Mouse (Mus musculus): ENCODE data around the gene Kdm4b. TPM values are rescaled to one million over a fixed set of nuclear protein-coding genes. Genes with fewer than 3 reads are reported as not detected.

The Kdm4b gene
- polyA plus RNA-seq, 1 experiment from 2014 or later = 28.9 TPM

- no peak overlapping the region for H3K4me2 ChIP-seq (replicated peaks; ENCODE audit: low read depth, low read length)
- peaks cover 62% of the 10 kb centered on the region for H3K36me3 ChIP-seq (ENCODE audit: control insufficient read depth, insufficient read depth, low read length)
- H3K27me3 ChIP-seq (ENCODE audit: control insufficient read depth, insufficient read depth, low read length) = no peaks in the 10 kb centered on the region
- H3K27ac ChIP-seq (ENCODE audit: low read length) = no peak overlapping the region
- H3K9ac ChIP-seq (replicated peaks; ENCODE audit: low read depth, low read length) = no peak overlapping the region
- H3K9me3 ChIP-seq (ENCODE audit: control insufficient read depth, low read depth, low read length) = no peaks in the 10 kb centered on the region
- ATAC-seq (ENCODE audit: insufficient number of reproducible peaks, insufficient read depth, low FRiP score, low read depth) = no peak
- no peaks in the 10 kb centered on the region for H3K4me1 ChIP-seq (ENCODE audit: control insufficient read depth, insufficient read depth, low read length)
- no peak overlapping the region for H3K4me3 ChIP-seq (ENCODE audit: low read depth, low read length)
- 92% methylated on average over 3 of the region's 3 CpGs for WGBS
These were observed 74.4 kb downstream of the Kdm4b start for GRCm38 (mm10) chr17:56400221-56400620.

DNA sequence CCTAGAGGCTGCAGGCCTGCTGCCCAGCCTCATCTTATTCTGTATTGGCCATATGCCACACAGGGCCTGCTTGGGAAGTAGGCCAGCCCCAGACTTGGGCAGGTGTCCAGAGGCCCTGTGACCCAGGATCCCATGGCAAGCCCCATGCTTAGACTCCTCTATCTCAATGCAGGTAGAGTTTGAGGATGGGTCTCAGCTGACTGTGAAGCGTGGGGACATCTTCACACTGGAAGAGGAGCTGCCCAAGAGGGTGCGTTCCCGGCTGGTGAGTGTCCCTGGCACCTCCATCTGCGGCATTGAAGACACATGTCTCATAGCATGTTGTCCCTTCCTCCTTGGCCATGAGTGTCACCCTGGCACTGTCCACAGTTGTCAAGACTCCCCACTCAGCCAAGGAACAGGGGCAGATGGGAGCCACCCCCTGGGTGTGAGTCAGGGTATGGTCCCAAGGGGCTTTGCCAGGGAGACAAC, 75.2 kb downstream of the Kdm4b start:
- H3K4me2 ChIP-seq (replicated peaks; ENCODE audit: low read depth, low read length) = no peak overlapping the region

GRCm38 (mm10) chr17:56405341-56405740, 79.5 kb downstream of the Kdm4b start:
- ATAC-seq (ENCODE audit: insufficient number of reproducible peaks, insufficient read depth, low FRiP score, low read depth) = no peak
- no peaks in the 10 kb centered on the region for H3K27me3 ChIP-seq (ENCODE audit: control insufficient read depth, insufficient read depth, low read length)
- H3K27ac ChIP-seq (ENCODE audit: low read length) = no peak overlapping the region
- peaks cover 12% of the 10 kb centered on the region; the same call in 1 of the 2 replicates for H3K4me1 ChIP-seq (ENCODE audit: control insufficient read depth, insufficient read depth, low read length)
- no peak overlapping the region for H3K4me2 ChIP-seq (replicated peaks; ENCODE audit: low read depth, low read length)
- no peak overlapping the region for H3K4me3 ChIP-seq (ENCODE audit: low read depth, low read length)
- peaks cover 21% of the 10 kb centered on the region for H3K36me3 ChIP-seq (ENCODE audit: control insufficient read depth, insufficient read depth, low read length)
- 89% methylated on average over 3 of the region's 3 CpGs for WGBS
- H3K9ac ChIP-seq (replicated peaks; ENCODE audit: low read depth, low read length) = no peak overlapping the region
- H3K9me3 ChIP-seq (ENCODE audit: control insufficient read depth, low read depth, low read length) = no peaks in the 10 kb centered on the region

More for the DNA sequence above, 75.2 kb downstream of the Kdm4b start:
- no peaks in the 10 kb centered on the region for H3K27me3 ChIP-seq (ENCODE audit: control insufficient read depth, insufficient read depth, low read length)
- H3K9ac ChIP-seq (replicated peaks; ENCODE audit: low read depth, low read length) = no peak overlapping the region
- no peaks in the 10 kb centered on the region for H3K9me3 ChIP-seq (ENCODE audit: control insufficient read depth, low read depth, low read length)
- H3K36me3 ChIP-seq (ENCODE audit: control insufficient read depth, insufficient read depth, low read length) = peaks cover 54% of the 10 kb centered on the region
- ATAC-seq (ENCODE audit: insufficient number of reproducible peaks, insufficient read depth, low FRiP score, low read depth) = no peak
- 97% methylated on average over 4 of the region's 4 CpGs for WGBS
- no peak overlapping the region for H3K27ac ChIP-seq (ENCODE audit: low read length)
- H3K4me3 ChIP-seq (ENCODE audit: low read depth, low read length) = no peak overlapping the region
- H3K4me1 ChIP-seq (ENCODE audit: control insufficient read depth, insufficient read depth, low read length) = no peaks in the 10 kb centered on the region

- H3K4me1 ChIP-seq (ENCODE audit: control insufficient read depth, insufficient read depth, low read length) = peaks cover 12% of the 10 kb centered on the region; the same call in 1 of the 2 replicates
- no peaks in the 10 kb centered on the region for H3K9me3 ChIP-seq (ENCODE audit: control insufficient read depth, low read depth, low read length)
- no peak for ATAC-seq (ENCODE audit: insufficient number of reproducible peaks, insufficient read depth, low FRiP score, low read depth)
- WGBS = 79% methylated on average over 14 of the region's 14 CpGs
- no peak overlapping the region for H3K4me2 ChIP-seq (replicated peaks; ENCODE audit: low read depth, low read length)
- no peak overlapping the region for H3K9ac ChIP-seq (replicated peaks; ENCODE audit: low read depth, low read length)
- H3K36me3 ChIP-seq (ENCODE audit: control insufficient read depth, insufficient read depth, low read length) = peaks cover 19% of the 10 kb centered on the region
- no peak overlapping the region for H3K4me3 ChIP-seq (ENCODE audit: low read depth, low read length)
- H3K27me3 ChIP-seq (ENCODE audit: control insufficient read depth, insufficient read depth, low read length) = no peaks in the 10 kb centered on the region
- no peak overlapping the region; the same call in 1 of the 2 replicates for H3K27ac ChIP-seq (ENCODE audit: low read length)
These were observed 80.3 kb downstream of the Kdm4b start for GRCm38 (mm10) chr17:56405856-56406840.

DNA sequence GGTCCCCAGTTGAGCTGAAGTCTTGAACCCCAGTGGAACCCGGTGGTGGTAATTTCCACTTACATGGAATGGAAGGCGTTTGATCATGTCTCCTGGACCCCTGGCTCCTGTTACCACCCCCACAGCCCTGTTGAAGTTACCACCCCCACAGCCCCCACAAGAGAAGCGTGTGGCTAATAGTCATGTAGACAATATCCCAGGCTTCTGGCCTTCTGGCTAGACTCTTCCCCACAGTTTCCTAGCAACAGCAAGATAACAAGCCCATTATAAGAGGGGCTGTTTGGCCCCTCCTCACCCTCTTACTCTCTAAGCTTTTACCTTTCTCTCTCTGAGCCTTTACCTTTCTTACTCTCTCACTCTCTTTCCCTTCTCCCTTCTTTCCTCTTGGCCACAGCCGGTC, 81.0 kb downstream of the Kdm4b start:
- WGBS = 55% methylated on average over 4 of the region's 4 CpGs
- peak overlapping the region; percentile 67; the same call in 1 of the 2 replicates for H3K27ac ChIP-seq (ENCODE audit: low read length)
- H3K4me3 ChIP-seq (ENCODE audit: low read depth, low read length) = no peak overlapping the region
- H3K4me2 ChIP-seq (replicated peaks; ENCODE audit: low read depth, low read length) = no peak overlapping the region
- H3K36me3 ChIP-seq (ENCODE audit: control insufficient read depth, insufficient read depth, low read length) = peaks cover 19% of the 10 kb centered on the region
- ATAC-seq (ENCODE audit: insufficient number of reproducible peaks, insufficient read depth, low FRiP score, low read depth) = no peak
- H3K9me3 ChIP-seq (ENCODE audit: control insufficient read depth, low read depth, low read length) = no peaks in the 10 kb centered on the region
- H3K27me3 ChIP-seq (ENCODE audit: control insufficient read depth, insufficient read depth, low read length) = no peaks in the 10 kb centered on the region
- peaks cover 12% of the 10 kb centered on the region; the same call in 1 of the 2 replicates for H3K4me1 ChIP-seq (ENCODE audit: control insufficient read depth, insufficient read depth, low read length)
- H3K9ac ChIP-seq (replicated peaks; ENCODE audit: low read depth, low read length) = no peak overlapping the region

GRCm38 (mm10) chr17:56407379-56407778, 81.5 kb downstream of the Kdm4b start:
- H3K4me1 ChIP-seq (ENCODE audit: control insufficient read depth, insufficient read depth, low read length) = peaks cover 12% of the 10 kb centered on the region; the same call in 1 of the 2 replicates
- WGBS = 33% methylated on average over 8 of the region's 8 CpGs
- H3K4me2 ChIP-seq (replicated peaks; ENCODE audit: low read depth, low read length) = no peak overlapping the region
- H3K27ac ChIP-seq (ENCODE audit: low read length) = peak overlapping the region; percentile 67
- H3K9me3 ChIP-seq (ENCODE audit: control insufficient read depth, low read depth, low read length) = no peaks in the 10 kb centered on the region
- no peak overlapping the region for H3K4me3 ChIP-seq (ENCODE audit: low read depth, low read length)
- H3K9ac ChIP-seq (replicated peaks; ENCODE audit: low read depth, low read length) = no peak overlapping the region
- H3K36me3 ChIP-seq (ENCODE audit: control insufficient read depth, insufficient read depth, low read length) = peaks cover 19% of the 10 kb centered on the region
- H3K27me3 ChIP-seq (ENCODE audit: control insufficient read depth, insufficient read depth, low read length) = no peaks in the 10 kb centered on the region
- ATAC-seq (ENCODE audit: insufficient number of reproducible peaks, insufficient read depth, low FRiP score, low read depth) = no peak

DNA sequence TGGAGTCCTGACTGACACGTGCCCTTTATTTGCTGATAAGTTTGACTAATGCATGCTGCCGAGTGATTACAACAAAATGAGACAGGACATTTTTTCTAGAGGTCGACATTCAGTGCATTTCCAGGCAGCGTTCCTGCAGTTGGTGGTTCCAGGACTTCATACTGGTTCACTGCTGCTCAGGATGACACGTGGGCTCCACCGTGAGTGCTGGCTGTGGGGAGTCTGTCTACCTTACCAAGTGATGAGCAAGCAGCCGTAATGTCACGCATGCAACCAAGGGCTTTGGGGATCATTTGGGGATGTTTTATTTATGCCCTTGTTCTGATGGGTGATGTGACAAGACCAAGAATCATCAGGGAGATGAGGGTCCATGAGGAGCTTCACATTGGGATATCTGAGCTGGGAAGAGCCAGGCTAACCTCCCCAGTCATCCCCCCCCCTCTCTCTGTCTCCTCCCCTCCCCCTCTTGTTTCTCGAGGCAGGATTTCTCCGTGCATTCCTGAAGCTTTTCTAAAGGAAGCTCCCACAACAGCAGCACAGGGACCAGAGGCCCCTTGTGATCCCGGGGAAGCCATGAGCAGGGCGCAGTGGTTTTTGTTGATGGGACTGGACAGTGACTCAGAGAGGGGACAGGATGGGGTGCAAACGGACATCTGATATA, 83.2 kb downstream of the Kdm4b start:
- no peak for ATAC-seq (ENCODE audit: insufficient number of reproducible peaks, insufficient read depth, low FRiP score, low read depth)
- H3K36me3 ChIP-seq (ENCODE audit: control insufficient read depth, insufficient read depth, low read length) = peaks cover 30% of the 10 kb centered on the region
- no peak overlapping the region for H3K9ac ChIP-seq (replicated peaks; ENCODE audit: low read depth, low read length)
- H3K27ac ChIP-seq (ENCODE audit: low read length) = peak overlapping the region; percentile 21; the same call in 1 of the 2 replicates
- no peak overlapping the region for H3K4me3 ChIP-seq (ENCODE audit: low read depth, low read length)
- peaks cover 12% of the 10 kb centered on the region; the same call in 1 of the 2 replicates for H3K4me1 ChIP-seq (ENCODE audit: control insufficient read depth, insufficient read depth, low read length)
- H3K9me3 ChIP-seq (ENCODE audit: control insufficient read depth, low read depth, low read length) = no peaks in the 10 kb centered on the region
- no peaks in the 10 kb centered on the region for H3K27me3 ChIP-seq (ENCODE audit: control insufficient read depth, insufficient read depth, low read length)
- no peak overlapping the region for H3K4me2 ChIP-seq (replicated peaks; ENCODE audit: low read depth, low read length)
- 45% methylated on average over 13 of the region's 13 CpGs for WGBS

- Histone ChIP-seq H3K9me3 (ENCODE audit: control insufficient read depth, low read depth, low read length) (no peaks in the 10 kb centered on the region), H3K27me3 (ENCODE audit: control insufficient read depth, insufficient read depth, low read length) (no peaks in the 10 kb centered on the region), H3K9ac (replicated peaks; ENCODE audit: low read depth, low read length) (no peak overlapping the region), H3K27ac (ENCODE audit: low read length) (peak overlapping the region; percentile 18; the same call in 1 of the 2 replicates), H3K4me3 (ENCODE audit: low read depth, low read length) (no peak overlapping the region), H3K4me1 (ENCODE audit: control insufficient read depth, insufficient read depth, low read length) (peaks cover 12% of the 10 kb centered on the region; the same call in 1 of the 2 replicates), H3K36me3 (ENCODE audit: control insufficient read depth, insufficient read depth, low read length) (peaks cover 36% of the 10 kb centered on the region), H3K4me2 (replicated peaks; ENCODE audit: low read depth, low read length) (no peak overlapping the region)
- ATAC-seq (ENCODE audit: insufficient number of reproducible peaks, insufficient read depth, low FRiP score, low read depth) = peak; percentile 67
- WGBS = 34% methylated on average over 8 of the region's 8 CpGs
These were observed 83.9 kb downstream of the Kdm4b start for GRCm38 (mm10) chr17:56409759-56410158.

Measured in stomach, embryonic 14.5 days (tissue).